Mouse (Mus musculus) central nervous system, embryonic 11.5 days (tissue): ENCODE measurements around the gene Hrc. TPM values are rescaled to one million over a fixed set of nuclear protein-coding genes. Genes with fewer than 3 reads are reported as not detected.

Source experiments
- polyA plus RNA-seq: library from polyadenylated mRNA; depleted of rRNA; stranded (reverse); fragments of >200 nt; gene quantifications from 2 replicates; pipeline ENCODE4 v1.2.3, GENCODE M21; 2012; rRNA removed

The Hrc gene
- polyA plus RNA-seq = 1.7 and 4.2 TPM in 2 replicates

GRCm38 (mm10) chr7:45335056-45335455 is at the start of gene Hrc:
Gene Hrc, plus strand, starts transcription at chr7:45335290.

GRCm38 (mm10) chr7:45333431-45333982 is 1.6 kb upstream of the Hrc start, which contains the start of gene Trpm4:
Gene Trpm4, minus strand, starts transcription at chr7:45333780.

GRCm38 (mm10) chr7:45366652-45367019 is 31.5 kb downstream of the Hrc start, which contains the start of gene Ppfia3:
Gene Ppfia3, minus strand, starts transcription at chr7:45367019.

GRCm38 (mm10) chr7:45370475-45371311 is 35.6 kb downstream of the Hrc start, which contains the start of gene Lin7b:
Gene Lin7b, minus strand, starts transcription at chr7:45370583.

Other genes starting within 250 kb of the Hrc start
- 151 and 178 TPM in 2 replicates for gene Rcn3, start 243.1 kb upstream of the Hrc start, polyA plus RNA-seq
- gene Fcgrt, start 231.4 kb upstream of the Hrc start, polyA plus RNA-seq = 9.6 and 15.3 TPM in 2 replicates
- gene Rps11, start 210.9 kb upstream of the Hrc start, polyA plus RNA-seq = 695 and 927 TPM in 2 replicates
- gene Rpl13a, start 206.5 kb upstream of the Hrc start, polyA plus RNA-seq = 2,695 and 3,876 TPM in 2 replicates
- 0.05 and 0.52 TPM in 2 replicates for gene Gm45713, start 199.1 kb upstream of the Hrc start, polyA plus RNA-seq
- 4.8 and 5.5 TPM in 2 replicates for gene Flt3l, start 198.9 kb upstream of the Hrc start, polyA plus RNA-seq
- gene Pih1d1, start 181.0 kb upstream of the Hrc start, polyA plus RNA-seq = 112 and 132 TPM in 2 replicates
- gene Aldh16a1, start 180.7 kb upstream of the Hrc start, polyA plus RNA-seq = 31.7 and 34.0 TPM in 2 replicates
- gene Slc17a7, start 171.3 kb upstream of the Hrc start, polyA plus RNA-seq = 2.3 and 2.8 TPM in 2 replicates
- gene Gfy, start 155.7 kb upstream of the Hrc start, polyA plus RNA-seq = 0.04 and 0.07 TPM in 2 replicates
- gene Pth2, start 154.3 kb upstream of the Hrc start, polyA plus RNA-seq = 0.26 TPM in 1 of 2 replicates, not detected in the other
- gene Ccdc155, start 130.4 kb upstream of the Hrc start, polyA plus RNA-seq = 0.92 and 1.1 TPM in 2 replicates
- 2.0 and 3.1 TPM in 2 replicates for gene Dkkl1, start 123.1 kb upstream of the Hrc start, polyA plus RNA-seq
- gene Tead2, start 119.5 kb upstream of the Hrc start, polyA plus RNA-seq = 557 and 610 TPM in 2 replicates
- gene Cd37, start 96.2 kb upstream of the Hrc start, polyA plus RNA-seq = 1.8 and 2.6 TPM in 2 replicates
- 0.17 and 0.30 TPM in 2 replicates for gene Slc6a16, start 94.2 kb upstream of the Hrc start, polyA plus RNA-seq
- gene Slc6a21, start 57.8 kb upstream of the Hrc start, polyA plus RNA-seq = not detected in 2 replicates
- gene Trpm4, start 1.5 kb upstream of the Hrc start, polyA plus RNA-seq = 18.1 and 19.9 TPM in 2 replicates
- 13.7 and 16.5 TPM in 2 replicates for gene Ppfia3, start 31.7 kb downstream of the Hrc start, polyA plus RNA-seq
- gene Lin7b, start 35.3 kb downstream of the Hrc start, polyA plus RNA-seq = 3.5 and 3.6 TPM in 2 replicates
- 695 and 1,491 TPM in 2 replicates for gene Snrnp70, start 60.5 kb downstream of the Hrc start, polyA plus RNA-seq
- 0.04 TPM in 1 of 2 replicates, not detected in the other for gene Kcna7, start 70.4 kb downstream of the Hrc start, polyA plus RNA-seq
- 1.3 and 2.1 TPM in 2 replicates for gene Ntf5, start 78.4 kb downstream of the Hrc start, polyA plus RNA-seq
- gene Lhb, start 85.5 kb downstream of the Hrc start, polyA plus RNA-seq = 0.16 TPM in 1 of 2 replicates, not detected in the other
- 19.0 and 32.3 TPM in 2 replicates for gene Gys1, start 99.6 kb downstream of the Hrc start, polyA plus RNA-seq
- 154 and 206 TPM in 2 replicates for gene Ruvbl2, start 102.8 kb downstream of the Hrc start, polyA plus RNA-seq
- 1,702 and 1,837 TPM in 2 replicates for gene Ftl1, start 124.6 kb downstream of the Hrc start, polyA plus RNA-seq
- gene Bax, start 131.6 kb downstream of the Hrc start, polyA plus RNA-seq = 146 and 199 TPM in 2 replicates
- 0.24 and 0.80 TPM in 2 replicates for gene Tulp2, start 146.6 kb downstream of the Hrc start, polyA plus RNA-seq
- not detected in 2 replicates for gene Gm45808, start 151.5 kb downstream of the Hrc start, polyA plus RNA-seq
- 3.5 and 3.9 TPM in 2 replicates for gene Dhdh, start 153.5 kb downstream of the Hrc start, polyA plus RNA-seq
- gene Nucb1, start 175.1 kb downstream of the Hrc start, polyA plus RNA-seq = 101 and 117 TPM in 2 replicates
- gene Ppp1r15a, start 191.0 kb downstream of the Hrc start, polyA plus RNA-seq = 14.8 and 20.2 TPM in 2 replicates
- 1.8 and 4.0 TPM in 2 replicates for gene Plekha4, start 191.0 kb downstream of the Hrc start, polyA plus RNA-seq
- gene Hsd17b14, start 219.6 kb downstream of the Hrc start, polyA plus RNA-seq = 0.37 and 0.56 TPM in 2 replicates
- 29.4 and 42.2 TPM in 2 replicates for gene Bcat2, start 234.9 kb downstream of the Hrc start, polyA plus RNA-seq